Mouse (Mus musculus) brain, adult 2 months (tissue): ENCODE data around the gene Stx5a.
"Not testable (repeated sequence)": the region's sequence is repeated elsewhere in the genome, so short reads cannot be mapped to it uniquely, and the experiment has no call there.

Source experiments
- DNase-seq: peaks from one replicate; pipeline ENCODE4 v3.0.0; 2011; ENCODE audit warnings: low read depth, low spot score

Gene Stx5a

GRCm38 (mm10) chr19:8715868-8716766 is 25.1 kb upstream of the Stx5a start:
- DNase-seq: no peak

GRCm38 (mm10) chr19:8716767-8717475 is 24.3 kb upstream of the Stx5a start:
- DNase-seq: no peak

GRCm38 (mm10) chr19:8718357-8718756 is 22.9 kb upstream of the Stx5a start:
- peak; percentile 78 for DNase-seq

- not testable (repeated sequence) for DNase-seq
Measured at GRCm38 (mm10) chr19:8719037-8719436, 22.2 kb upstream of the Stx5a start.

GRCm38 (mm10) chr19:8721378-8721777 is 19.8 kb upstream of the Stx5a start:
- no peak for DNase-seq

GRCm38 (mm10) chr19:8722021-8722420 is 19.2 kb upstream of the Stx5a start:
- no peak for DNase-seq

- DNase-seq: no peak
Measured at GRCm38 (mm10) chr19:8722559-8722906, 18.7 kb upstream of the Stx5a start.

- DNase-seq: peak; percentile 100
Measured at GRCm38 (mm10) chr19:8722907-8723573, 18.2 kb upstream of the Stx5a start, which contains the start of gene Slc3a2. TSS of gene Slc3a2 (minus strand) at chr19:8723369.

- DNase-seq: no peak
Measured at GRCm38 (mm10) chr19:8723574-8724346, 17.5 kb upstream of the Stx5a start.

- no peak for DNase-seq
Measured at GRCm38 (mm10) chr19:8724392-8724791, 16.8 kb upstream of the Stx5a start.

GRCm38 (mm10) chr19:8725081-8725613 is 16.1 kb upstream of the Stx5a start:
- no peak for DNase-seq

GRCm38 (mm10) chr19:8726609-8727390 is 14.4 kb upstream of the Stx5a start:
- no peak for DNase-seq

GRCm38 (mm10) chr19:8727495-8728114 is 13.6 kb upstream of the Stx5a start:
- no peak for DNase-seq

GRCm38 (mm10) chr19:8728335-8729099 is 12.7 kb upstream of the Stx5a start:
- DNase-seq: not testable (repeated sequence)

- no peak for DNase-seq
Measured at GRCm38 (mm10) chr19:8734334-8734733, 6.9 kb upstream of the Stx5a start.

GRCm38 (mm10) chr19:8735389-8736159 is 5.6 kb upstream of the Stx5a start, which contains the start of gene Wdr74:
TSS of gene Wdr74 (plus strand) at chr19:8735827.
- DNase-seq: peak; percentile 96

GRCm38 (mm10) chr19:8736160-8736467 is 5.1 kb upstream of the Stx5a start:
- DNase-seq: no peak

- no peak for DNase-seq
Measured at GRCm38 (mm10) chr19:8738911-8739310, 2.3 kb upstream of the Stx5a start.
